Mouse (Mus musculus) heart, postnatal 0 days (tissue): ENCODE measurements around the gene Actr3. TPM values are rescaled to one million over a fixed set of nuclear protein-coding genes. Genes with fewer than 3 reads are reported as not detected.
A peak's percentile ranks its signal among the peaks of the same experiment; 100 is the strongest.

Source experiments
- ATAC-seq: fragments of 200-750 bp; cut with Nextera tagmentation; 2 replicates; pipeline ENCODE4 v1.8.0; 2017; ENCODE audit warnings: low read depth, moderate number of reproducible peaks, moderate library complexity; ENCODE audit not compliant: insufficient read depth
- DNase-seq: peaks from one replicate; pipeline ENCODE4 v3.0.0-alpha.2; 2016; ENCODE audit warnings: low spot score
- H3K27ac ChIP-seq: fragments of 300-500 bp; sonication (generic); 2 replicates; pipeline ENCODE4 v1.5.1; 2014; ENCODE audit warnings: low read depth, mild to moderate bottlenecking
- H3K27me3 ChIP-seq: fragments of 300-500 bp; sonication (generic); 2 replicates; pipeline ENCODE4 v1.6.1; 2014; ENCODE audit warnings: low read length, mixed read lengths; ENCODE audit not compliant: control insufficient read depth, insufficient read depth
- H3K36me3 ChIP-seq: fragments of 300-500 bp; sonication (generic); replicated peaks from 2 replicates; pipeline ENCODE4 v1.6.1; 2014; ENCODE audit warnings: low read length, mixed read lengths; ENCODE audit not compliant: control insufficient read depth, insufficient read depth
- H3K4me1 ChIP-seq: fragments of 300-500 bp; sonication (generic); 2 replicates; pipeline ENCODE4 v1.6.1; 2014; ENCODE audit warnings: antibody characterized with exemption; ENCODE audit not compliant: control insufficient read depth, insufficient read depth
- H3K4me2 ChIP-seq: fragments of 300-500 bp; sonication (generic); 2 replicates; pipeline ENCODE4 v1.6.1; 2014; ENCODE audit warnings: low read depth, mild to moderate bottlenecking, low read length, moderate library complexity
- H3K4me3 ChIP-seq: fragments of 300-500 bp; sonication (generic); 2 replicates; pipeline ENCODE4 v1.5.1; 2014; ENCODE audit warnings: low read depth, low read length
- H3K9ac ChIP-seq: fragments of 300-500 bp; sonication (generic); replicated peaks from 2 replicates; pipeline ENCODE4 v1.6.1; 2014; ENCODE audit warnings: low read depth, low read length, mixed read lengths
- H3K9me3 ChIP-seq: fragments of 300-500 bp; sonication (generic); replicated peaks from 2 replicates; pipeline ENCODE4 v1.6.1; 2016; ENCODE audit warnings: low read length; ENCODE audit not compliant: control insufficient read depth
- CTCF ChIP-seq: IDR thresholded peaks from 2 replicates; pipeline ENCODE4 v1.5.1; 2016; ENCODE audit warnings: antibody characterized with exemption, control low read depth, low read depth
- EP300 ChIP-seq: IDR thresholded peaks from 2 replicates; pipeline ENCODE4 v1.6.1; 2016; ENCODE audit warnings: antibody characterized with exemption, low read depth
- WGBS: fragments of 180-500 bp; shearing (Covaris S2); extraction: QIAGEN DNeasy Blood & Tissue Kit; methylation state at CpG from one replicate; pipeline ENCODE4 v1.1.7; 2014; 5-methylcytosine and 5-hydroxymethylcytosine counted together
- polyA plus RNA-seq: library from polyadenylated mRNA; unstranded; fragments of >200 nt; fragmentation: Nextera tagmentation; extraction: Ambion mirVana; gene quantifications from 2 replicates; pipeline ENCODE4 v1.2.1, GENCODE M21; 2015
- total RNA-seq: library from RNA; depleted of rRNA; stranded (reverse); fragments of >200 nt; gene quantifications from 2 replicates; pipeline ENCODE4 v1.2.3, GENCODE M21; 2014; ENCODE audit warnings: low replicate concordance

The Actr3 gene
- total and polyA plus RNA-seq, 2 experiments from 2014 or later = 208 to 287 TPM

DNA sequence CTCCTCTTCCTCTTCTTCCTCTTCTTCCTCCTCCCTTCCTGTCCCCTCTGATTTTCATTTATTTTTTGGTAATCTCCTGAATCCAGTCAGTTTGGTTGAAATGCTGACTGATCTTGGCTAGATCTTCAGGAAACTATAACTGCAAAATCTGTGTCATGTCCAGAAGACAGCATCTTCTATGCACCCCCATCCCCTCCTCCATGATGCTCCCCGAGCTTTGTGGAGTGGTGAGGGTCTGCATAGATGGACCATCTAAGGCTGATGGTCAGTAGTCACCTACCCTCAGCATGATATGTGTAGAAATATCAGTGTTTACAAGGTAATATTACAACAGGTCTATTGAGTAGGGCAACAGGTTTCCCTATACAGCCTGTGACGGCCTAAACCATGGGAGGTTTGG, 1.6 kb upstream of the Actr3 start:
- ATAC-seq (no peak), DNase-seq (no peak)
- Histone ChIP-seq H3K27ac (no peak overlapping the region), H3K27me3 (no peaks in the 10 kb centered on the region), H3K9me3 (no peaks in the 10 kb centered on the region), H3K4me3 (no peak overlapping the region), H3K36me3 (no peaks in the 10 kb centered on the region), H3K4me1 (peaks cover 13% of the 10 kb centered on the region), H3K4me2 (no peak overlapping the region), H3K9ac (no peak overlapping the region)
- WGBS = 84% methylated on average over 2 of the region's 2 CpGs
- TF ChIP-seq CTCF = no peak
- no peak for TF ChIP-seq EP300

DNA sequence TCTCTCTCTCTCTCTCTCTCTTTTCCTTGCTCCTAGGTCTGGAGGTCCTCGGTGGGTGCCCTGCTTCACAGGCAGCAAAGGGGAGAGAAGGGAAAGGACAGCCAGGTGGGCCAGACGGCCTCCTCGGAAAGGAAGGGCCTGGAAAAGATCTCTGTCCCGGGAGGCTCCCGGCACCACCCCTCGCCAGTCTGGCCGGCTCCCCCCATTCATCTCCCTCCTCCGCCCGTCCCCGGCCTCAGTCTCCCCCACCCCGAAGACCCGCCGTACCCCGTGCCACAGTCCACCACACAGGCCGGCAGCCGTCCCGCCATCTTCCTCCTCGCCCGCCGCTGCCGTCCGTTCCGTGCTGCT, 534 bp downstream of the Actr3 start:
- Histone ChIP-seq H3K27ac (peak overlapping the region; percentile 99), H3K9me3 (no peaks in the 10 kb centered on the region), H3K4me2 (peak overlapping the region; percentile 71), H3K4me3 (peak overlapping the region; percentile 85), H3K27me3 (no peaks in the 10 kb centered on the region), H3K9ac (peak overlapping the region; percentile 94), H3K36me3 (no peaks in the 10 kb centered on the region), H3K4me1 (peaks cover 33% of the 10 kb centered on the region)
- ATAC-seq (no peak; the same call in 1 of the 2 replicates), DNase-seq (peak; percentile 26)
- 3% methylated on average over 20 of the region's 23 CpGs for WGBS
- no peak for TF ChIP-seq CTCF

DNA sequence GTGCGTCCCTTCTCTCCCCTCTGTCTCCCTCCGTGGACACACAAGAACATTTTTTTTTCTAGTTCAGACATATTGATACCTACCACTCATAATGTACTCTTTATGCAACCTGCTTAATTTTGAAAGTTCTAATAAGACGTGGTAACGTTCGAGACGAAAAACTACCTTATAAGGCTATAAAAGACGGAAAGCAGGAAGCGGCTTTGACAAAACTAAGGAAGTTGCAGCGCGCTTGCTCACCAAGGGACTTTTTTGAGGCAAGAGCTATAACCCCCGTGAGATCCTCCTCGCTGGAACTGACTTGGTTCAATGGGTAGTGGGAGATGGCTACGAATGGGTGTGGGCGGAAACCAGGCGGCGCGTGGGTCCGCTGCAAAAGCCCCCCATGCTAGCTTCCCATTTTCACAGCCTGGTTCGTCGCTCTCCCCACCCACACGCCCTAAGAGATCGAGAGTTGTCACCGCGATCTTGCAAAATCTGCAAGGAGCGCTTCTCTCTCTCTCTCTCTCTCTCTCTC, 984 bp downstream of the Actr3 start:
- peak overlapping the region; percentile 99 for H3K27ac ChIP-seq
- no peaks in the 10 kb centered on the region for H3K36me3 ChIP-seq
- WGBS = under 1% methylated on average over 25 of the region's 25 CpGs
- peaks cover 38% of the 10 kb centered on the region for H3K4me1 ChIP-seq
- peak overlapping the region; percentile 94 for H3K9ac ChIP-seq
- TF ChIP-seq EP300 (no peak), CTCF (no peak)
- DNase-seq (peak; percentile 60), ATAC-seq (no peak)
- peak overlapping the region; percentile 85 for H3K4me3 ChIP-seq
- H3K4me2 ChIP-seq = peak overlapping the region; percentile 71
- no peaks in the 10 kb centered on the region for H3K9me3 ChIP-seq
- no peaks in the 10 kb centered on the region for H3K27me3 ChIP-seq

DNA sequence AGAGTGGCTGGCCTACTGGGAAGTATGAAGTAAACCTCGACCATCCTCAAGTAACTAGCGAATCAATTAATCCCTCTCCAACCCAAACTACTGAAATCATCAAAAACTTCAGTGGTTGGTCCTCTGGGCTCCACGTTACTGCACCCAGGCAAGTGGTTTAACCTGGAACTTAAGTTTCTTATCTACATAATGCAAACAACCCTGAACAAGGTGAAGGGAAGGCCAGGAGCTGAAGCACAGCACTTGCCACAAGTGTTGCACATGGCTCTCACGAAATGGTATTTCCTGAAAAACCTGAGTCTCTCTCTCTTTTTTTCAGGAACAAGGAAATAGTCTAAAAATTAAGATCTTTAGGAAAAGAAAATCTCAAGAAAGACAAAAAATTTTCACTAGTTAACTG, 4.2 kb downstream of the Actr3 start:
- peak overlapping the region; percentile 48; the same call in 1 of the 2 replicates for H3K9ac ChIP-seq

DNA sequence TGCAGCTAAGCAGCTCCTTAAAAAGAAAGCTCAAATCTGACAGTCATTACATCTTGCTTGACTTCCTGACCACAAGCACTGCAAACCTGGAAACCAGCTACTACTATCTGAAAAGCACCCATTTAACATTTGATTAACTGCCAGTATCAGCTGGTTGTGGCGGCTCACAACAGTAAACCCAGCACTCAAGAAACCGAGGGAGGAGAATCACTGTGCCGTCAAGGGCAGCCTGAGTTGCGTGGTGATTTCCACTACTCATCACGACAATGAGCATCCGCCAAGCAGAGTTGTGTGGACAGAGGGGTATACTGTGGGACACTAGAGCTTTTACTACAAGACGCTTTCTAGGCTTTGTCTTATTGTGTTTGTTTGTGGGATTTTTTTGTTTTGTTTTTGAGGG, 4.8 kb downstream of the Actr3 start:
- Histone ChIP-seq H3K27ac (peak overlapping the region; percentile 61), H3K4me2 (peak overlapping the region; percentile 41), H3K36me3 (no peaks in the 10 kb centered on the region), H3K27me3 (no peaks in the 10 kb centered on the region), H3K4me3 (peak overlapping the region; percentile 5; the same call in 1 of the 2 replicates), H3K9me3 (no peaks in the 10 kb centered on the region), H3K4me1 (peaks cover 51% of the 10 kb centered on the region), H3K9ac (peak overlapping the region; percentile 6; the same call in 1 of the 2 replicates)
- ATAC-seq (no peak), DNase-seq (no peak)
- 16% methylated on average over 7 of the region's 7 CpGs for WGBS
- no peak for TF ChIP-seq EP300
- no peak for TF ChIP-seq CTCF

More for the DNA sequence above, 4.2 kb downstream of the Actr3 start:
- ATAC-seq (no peak), DNase-seq (no peak)
- Histone ChIP-seq H3K4me1 (peaks cover 51% of the 10 kb centered on the region), H3K9me3 (no peaks in the 10 kb centered on the region), H3K4me2 (peak overlapping the region; percentile 41), H3K27ac (no peak overlapping the region), H3K4me3 (no peak overlapping the region; the same call in 1 of the 2 replicates), H3K27me3 (no peaks in the 10 kb centered on the region), H3K36me3 (no peaks in the 10 kb centered on the region)
- TF ChIP-seq CTCF = no peak
- no peak for TF ChIP-seq EP300
- WGBS = 36% methylated on average over 4 of the region's 4 CpGs

DNA sequence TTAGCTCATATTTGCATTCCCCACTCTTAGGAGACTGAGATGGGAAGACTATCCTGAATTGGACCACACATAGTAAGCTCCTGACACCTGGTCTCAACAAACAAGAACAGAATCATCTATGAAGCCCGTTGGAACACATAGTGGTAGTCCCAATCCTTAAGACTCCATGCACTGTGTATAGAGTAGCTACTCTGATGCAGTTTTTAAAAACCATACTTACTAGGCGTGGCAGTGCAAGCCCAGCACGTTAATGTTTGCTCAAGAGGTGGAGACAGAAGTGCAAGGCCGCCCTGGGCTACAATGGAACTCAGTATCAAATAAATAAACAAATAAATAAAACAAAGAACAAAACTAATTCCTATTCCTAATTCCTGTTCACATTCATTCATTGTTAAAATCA, 5.5 kb downstream of the Actr3 start:
- H3K4me1 ChIP-seq = peaks cover 57% of the 10 kb centered on the region
- peak overlapping the region; percentile 31; the same call in 1 of the 2 replicates for H3K27ac ChIP-seq
- ATAC-seq (no peak), DNase-seq (no peak)
- no peak overlapping the region for H3K4me2 ChIP-seq
- no peak for TF ChIP-seq EP300
- no peak for TF ChIP-seq CTCF
- H3K27me3 ChIP-seq = no peaks in the 10 kb centered on the region
- H3K4me3 ChIP-seq = no peak overlapping the region
- no peak overlapping the region for H3K9ac ChIP-seq
- 67% methylated on average over 4 of the region's 4 CpGs for WGBS
- H3K9me3 ChIP-seq = no peaks in the 10 kb centered on the region
- H3K36me3 ChIP-seq = no peaks in the 10 kb centered on the region
